Mouse (Mus musculus): Measurements from ENCODE around the gene Sdk1. TPM values are rescaled to one million over a fixed set of nuclear protein-coding genes. Genes with fewer than 3 reads are reported as not detected.
"Not testable (repeated sequence)": the region's sequence is repeated elsewhere in the genome, so short reads cannot be mapped to it uniquely, and the experiment has no call there.

Gene Sdk1
- polyA plus RNA-seq, 1 experiment from 2014 or later: 0.76 TPM

- 72% methylated on average over 4 of the region's 4 CpGs for WGBS
- Histone ChIP-seq H3K27ac (no peak overlapping the region), H3K27me3 (ENCODE audit: low read depth, poor library complexity, severe bottlenecking) (no peaks in the 10 kb centered on the region)
Observed at GRCm38 (mm10) chr5:141625401-141625800, 384.1 kb downstream of the Sdk1 start.

DNA sequence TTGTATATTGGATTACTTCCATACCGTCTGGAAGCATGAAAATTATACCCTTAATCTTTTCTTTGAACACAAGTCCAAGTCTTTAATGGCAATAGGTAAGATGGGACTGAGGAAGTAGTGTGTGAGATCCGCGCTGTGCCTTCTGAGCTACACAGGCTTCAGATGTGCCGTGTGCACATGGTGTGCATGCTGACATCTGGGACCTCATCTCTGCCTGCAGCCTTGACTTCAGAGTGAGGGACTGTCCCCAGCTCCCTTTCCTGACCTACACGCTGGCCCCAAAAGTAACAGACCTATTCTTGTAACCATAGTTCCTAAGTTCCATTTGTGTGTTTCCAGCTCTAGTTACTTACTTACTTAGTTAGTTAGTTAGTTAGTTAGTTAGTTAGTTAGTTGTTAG, 390.4 kb downstream of the Sdk1 start:
- H3K27ac ChIP-seq: no peak overlapping the region
- H3K36me3 ChIP-seq: no peaks in the 10 kb centered on the region
- peaks cover 7% of the 10 kb centered on the region; the same call in 1 of the 2 replicates for H3K4me1 ChIP-seq
- no peak overlapping the region for H3K4me3 ChIP-seq
- 86% methylated on average over 5 of the region's 5 CpGs for WGBS
- no peaks in the 10 kb centered on the region for H3K9me3 ChIP-seq (replicated peaks)
- no peak for DNase-seq (ENCODE audit: low spot score)
- H3K27me3 ChIP-seq (ENCODE audit: low read depth, poor library complexity, severe bottlenecking): no peaks in the 10 kb centered on the region

More at GRCm38 (mm10) chr5:141625401-141625800, 384.1 kb downstream of the Sdk1 start:
- no peak for DNase-seq (ENCODE audit: low spot score)
- H3K36me3 ChIP-seq: no peaks in the 10 kb centered on the region
- no peaks in the 10 kb centered on the region for H3K9me3 ChIP-seq (replicated peaks)
- 0 out of 2 replicates have a peak, but pooled peaks cover 7% of the 10 kb centered on the region for H3K4me1 ChIP-seq
- H3K4me3 ChIP-seq: no peak overlapping the region

GRCm38 (mm10) chr5:141633271-141633670, 392.0 kb downstream of the Sdk1 start:
- no peak for DNase-seq (ENCODE audit: low spot score)
- no peaks in the 10 kb centered on the region for H3K36me3 ChIP-seq
- peaks cover 7% of the 10 kb centered on the region; the same call in 1 of the 2 replicates for H3K4me1 ChIP-seq
- no peaks in the 10 kb centered on the region for H3K9me3 ChIP-seq (replicated peaks)
- 73% methylated on average over 4 of the region's 4 CpGs for WGBS
- H3K27ac ChIP-seq: no peak overlapping the region; the same call in 1 of the 2 replicates
- no peaks in the 10 kb centered on the region for H3K27me3 ChIP-seq (ENCODE audit: low read depth, poor library complexity, severe bottlenecking)
- H3K4me3 ChIP-seq: no peak overlapping the region

DNA sequence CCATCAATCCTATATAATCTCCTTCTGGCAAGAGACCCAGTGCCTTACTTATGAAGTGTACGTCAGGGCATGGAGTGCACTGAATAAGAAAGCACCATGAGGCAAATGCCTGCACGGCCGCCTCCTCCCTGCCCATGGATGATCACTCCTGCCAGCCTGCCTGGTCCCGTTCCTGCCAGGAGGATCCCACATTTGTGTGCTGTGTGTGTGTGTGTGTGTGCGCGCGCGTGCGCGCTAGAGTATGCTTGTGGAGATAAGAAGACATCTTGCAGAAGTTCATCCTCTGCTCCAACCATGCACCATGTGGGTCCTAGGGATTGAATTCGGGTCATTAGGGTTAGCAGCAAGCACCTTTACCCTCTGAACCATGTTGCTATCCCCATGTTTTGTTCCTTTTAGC, 395.1 kb downstream of the Sdk1 start:
- no peak for DNase-seq (ENCODE audit: low spot score)
- WGBS: 94% methylated on average over 11 of the region's 11 CpGs
- no peaks in the 10 kb centered on the region for H3K27me3 ChIP-seq (ENCODE audit: low read depth, poor library complexity, severe bottlenecking)
- peaks cover 7% of the 10 kb centered on the region; the same call in 1 of the 2 replicates for H3K4me1 ChIP-seq
- no peaks in the 10 kb centered on the region for H3K36me3 ChIP-seq
- no peak overlapping the region for H3K27ac ChIP-seq
- no peak overlapping the region for H3K4me3 ChIP-seq
- no peaks in the 10 kb centered on the region for H3K9me3 ChIP-seq (replicated peaks)

DNA sequence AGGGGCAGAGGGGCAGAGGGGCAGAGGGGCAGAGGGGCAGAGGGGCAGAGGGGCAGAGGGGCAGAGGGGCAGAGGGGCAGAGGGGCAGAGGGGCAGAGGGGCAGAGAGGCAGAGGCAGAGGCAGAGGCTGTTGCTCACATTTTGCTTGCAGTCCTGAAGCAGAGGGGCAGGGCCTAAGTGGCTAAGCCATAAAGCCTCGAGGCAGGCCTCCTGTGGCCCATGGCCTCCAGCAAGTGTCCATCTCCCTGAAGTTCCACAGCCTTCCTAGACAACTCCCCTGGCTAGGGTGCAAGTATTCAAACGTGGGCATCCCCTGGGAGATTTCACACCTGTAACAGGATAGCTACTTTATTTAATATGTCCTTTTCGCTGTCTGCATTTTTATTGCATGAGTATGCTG, 395.8 kb downstream of the Sdk1 start:
- not testable (repeated sequence) for H3K27me3 ChIP-seq (ENCODE audit: low read depth, poor library complexity, severe bottlenecking); H3K36me3 ChIP-seq; DNase-seq (ENCODE audit: low spot score); H3K4me3 ChIP-seq; H3K4me1 ChIP-seq; H3K9me3 ChIP-seq (replicated peaks); H3K27ac ChIP-seq
- WGBS: 70% methylated on average over 3 of the region's 3 CpGs

DNA sequence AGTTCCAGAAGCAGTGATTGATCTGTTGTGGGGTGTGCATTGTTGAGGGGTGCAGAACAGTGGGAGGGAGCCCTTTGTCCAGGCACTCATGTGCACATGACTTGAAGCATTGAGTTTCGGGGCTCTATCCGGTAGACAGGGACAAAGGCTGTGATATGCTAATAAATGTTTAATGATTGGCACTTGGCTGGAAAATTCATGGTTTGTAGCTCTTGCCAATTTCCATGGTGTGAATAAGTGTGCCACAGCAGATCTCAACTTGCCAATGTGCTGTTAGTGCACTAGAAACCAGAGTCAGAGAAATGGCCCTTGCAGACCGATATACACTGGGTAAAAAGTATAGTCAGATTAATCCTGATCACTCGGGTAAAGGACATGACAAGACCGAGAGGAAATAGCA, 404.4 kb downstream of the Sdk1 start:
- no peak overlapping the region for H3K27ac ChIP-seq
- H3K27me3 ChIP-seq (ENCODE audit: low read depth, poor library complexity, severe bottlenecking): no peaks in the 10 kb centered on the region
- 90% methylated on average over 5 of the region's 5 CpGs for WGBS
- H3K9me3 ChIP-seq (replicated peaks): no peaks in the 10 kb centered on the region
- H3K4me3 ChIP-seq: no peak overlapping the region
- no peak for DNase-seq (ENCODE audit: low spot score)
- H3K4me1 ChIP-seq: peaks cover 5% of the 10 kb centered on the region
- H3K36me3 ChIP-seq: no peaks in the 10 kb centered on the region

DNA sequence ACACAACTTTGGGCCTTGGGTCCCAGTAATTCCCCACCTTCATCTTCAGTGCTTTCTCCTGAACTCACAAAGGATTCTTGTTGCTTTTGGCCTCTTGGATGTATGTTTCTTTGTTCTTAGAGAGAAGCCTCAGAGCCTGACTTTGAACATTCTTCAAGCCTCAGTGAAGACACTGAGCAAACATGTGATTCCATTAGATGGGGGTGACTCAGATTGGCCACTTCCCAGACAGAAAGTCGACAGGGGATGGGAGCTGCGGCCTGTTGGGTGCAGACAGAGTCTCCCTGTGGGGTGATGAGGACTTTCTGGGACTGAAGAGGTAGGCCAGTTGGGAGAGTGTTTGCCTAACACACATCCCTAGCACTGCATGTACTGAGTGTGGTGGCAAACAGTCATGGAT, 405.3 kb downstream of the Sdk1 start:
- Histone ChIP-seq H3K9me3 (replicated peaks) (no peaks in the 10 kb centered on the region), H3K4me1 (peaks cover 5% of the 10 kb centered on the region), H3K36me3 (no peaks in the 10 kb centered on the region), H3K4me3 (no peak overlapping the region), H3K27me3 (ENCODE audit: low read depth, poor library complexity, severe bottlenecking) (no peaks in the 10 kb centered on the region), H3K27ac (no peak overlapping the region)
- 76% methylated on average over 2 of the region's 2 CpGs for WGBS
- DNase-seq (ENCODE audit: low spot score): no peak

GRCm38 (mm10) chr5:141649831-141650375, 408.6 kb downstream of the Sdk1 start:
- H3K27ac ChIP-seq: 0 out of 2 replicates have a peak overlapping the region, but pooled peaks have one; percentile 20
- no peaks in the 10 kb centered on the region for H3K27me3 ChIP-seq (ENCODE audit: low read depth, poor library complexity, severe bottlenecking)
- H3K4me3 ChIP-seq: no peak overlapping the region
- DNase-seq (ENCODE audit: low spot score): no peak
- peaks cover 5% of the 10 kb centered on the region for H3K4me1 ChIP-seq
- H3K9me3 ChIP-seq (replicated peaks): no peaks in the 10 kb centered on the region
- no peaks in the 10 kb centered on the region for H3K36me3 ChIP-seq
- 54% methylated on average over 6 of the region's 6 CpGs for WGBS

DNA sequence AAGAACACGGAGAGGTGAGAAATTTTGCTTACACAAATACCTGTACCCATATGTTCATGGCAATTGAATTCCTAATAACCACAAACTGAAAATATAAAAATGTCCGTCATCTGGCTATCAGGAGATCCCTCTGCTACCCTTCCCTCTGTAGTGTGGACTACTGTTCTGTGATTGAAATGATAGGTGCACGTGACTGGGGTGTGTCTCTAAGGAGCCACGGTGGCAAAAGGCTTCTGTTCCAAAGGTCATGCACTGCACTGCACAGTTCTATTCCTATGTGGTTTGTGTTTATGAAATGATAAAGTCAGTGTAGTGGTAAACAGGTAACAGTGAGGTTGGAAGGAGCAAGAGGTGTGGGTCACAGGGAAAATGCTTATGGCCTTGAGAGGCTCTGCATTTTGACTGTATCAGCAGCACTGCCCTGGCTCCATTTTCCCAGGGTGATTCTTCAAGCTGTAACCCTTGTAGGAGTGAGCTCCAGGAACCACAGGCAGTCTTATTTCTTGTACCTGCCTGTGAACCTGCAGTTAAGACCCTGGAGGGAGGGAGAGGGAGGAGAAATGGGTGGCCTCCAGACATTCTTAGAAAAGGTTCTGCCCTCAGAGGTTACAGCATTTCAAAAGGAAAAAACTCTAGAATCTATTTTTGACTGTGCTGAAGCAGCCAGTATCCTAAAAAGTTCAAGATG, 410.5 kb downstream of the Sdk1 start:
- WGBS: 89% methylated on average over 4 of the region's 4 CpGs
- no peak for DNase-seq (ENCODE audit: low spot score)
- Histone ChIP-seq H3K27ac (no peak overlapping the region), H3K4me1 (peaks cover 5% of the 10 kb centered on the region), H3K4me3 (no peak overlapping the region), H3K9me3 (replicated peaks) (no peaks in the 10 kb centered on the region), H3K36me3 (no peaks in the 10 kb centered on the region), H3K27me3 (ENCODE audit: low read depth, poor library complexity, severe bottlenecking) (no peaks in the 10 kb centered on the region)

DNA sequence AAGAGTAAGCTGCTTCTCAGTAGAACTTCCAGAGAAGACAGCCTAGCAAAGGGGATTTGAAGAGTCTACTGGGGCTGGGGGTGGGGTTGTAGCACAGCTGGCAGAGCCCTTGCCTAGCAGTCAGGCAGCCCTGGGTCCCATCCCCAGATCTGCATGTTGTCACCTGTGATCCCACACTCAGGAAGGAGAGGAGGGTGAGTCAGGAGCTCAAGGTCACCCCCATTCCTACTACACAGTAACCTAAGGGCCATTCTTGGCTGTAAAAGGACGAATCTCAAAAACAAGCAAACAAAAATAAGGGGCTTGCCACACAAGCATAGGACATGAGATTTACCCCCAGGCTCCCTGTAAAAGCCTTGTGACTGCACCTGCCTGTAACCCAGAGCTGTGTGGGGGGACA, 435.1 kb downstream of the Sdk1 start:
- DNase-seq (ENCODE audit: low spot score): no peak
- Histone ChIP-seq H3K4me3 (no peak overlapping the region), H3K27me3 (ENCODE audit: low read depth, poor library complexity, severe bottlenecking) (no peaks in the 10 kb centered on the region), H3K36me3 (no peaks in the 10 kb centered on the region), H3K9me3 (replicated peaks) (no peaks in the 10 kb centered on the region), H3K27ac (no peak overlapping the region), H3K4me1 (no peaks in the 10 kb centered on the region)
- 75% methylated on average over 1 of the region's 1 CpGs for WGBS

GRCm38 (mm10) chr5:141677034-141677433, 435.7 kb downstream of the Sdk1 start:
- Histone ChIP-seq H3K27ac (no peak overlapping the region), H3K27me3 (ENCODE audit: low read depth, poor library complexity, severe bottlenecking) (no peaks in the 10 kb centered on the region), H3K9me3 (replicated peaks) (no peaks in the 10 kb centered on the region), H3K36me3 (no peaks in the 10 kb centered on the region), H3K4me1 (no peaks in the 10 kb centered on the region), H3K4me3 (no peak overlapping the region)
- WGBS: 98% methylated on average over 1 of the region's 1 CpGs
- DNase-seq (ENCODE audit: low spot score): no peak

DNA sequence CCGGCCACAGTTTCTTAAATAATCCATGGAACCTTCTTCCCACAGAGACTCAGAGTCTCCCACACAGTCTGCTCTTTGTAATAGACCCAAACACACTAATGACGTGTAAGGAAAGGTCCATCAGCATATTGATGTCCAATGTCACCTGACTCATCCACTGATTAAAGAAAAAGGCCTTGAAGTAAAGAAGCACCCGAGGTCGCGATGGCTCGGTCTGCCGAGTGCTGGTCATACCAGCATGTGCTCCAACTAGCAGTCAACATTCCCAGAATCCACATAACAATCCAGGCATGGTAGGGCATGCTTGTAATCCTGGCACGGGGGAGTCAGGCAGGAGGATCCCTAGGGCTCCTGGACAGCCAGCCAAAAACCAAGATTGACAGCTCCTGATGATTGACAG, 436.6 kb downstream of the Sdk1 start:
- no peak for DNase-seq (ENCODE audit: low spot score)
- 91% methylated on average over 8 of the region's 8 CpGs for WGBS

GRCm38 (mm10) chr5:141686876-141687420, 445.7 kb downstream of the Sdk1 start:
- Histone ChIP-seq H3K27me3 (ENCODE audit: low read depth, poor library complexity, severe bottlenecking) (no peaks in the 10 kb centered on the region), H3K9me3 (replicated peaks) (no peaks in the 10 kb centered on the region), H3K4me3 (no peak overlapping the region), H3K4me1 (no peaks in the 10 kb centered on the region), H3K36me3 (no peaks in the 10 kb centered on the region), H3K27ac (no peak overlapping the region)
- WGBS: 78% methylated on average over 7 of the region's 7 CpGs
- DNase-seq (ENCODE audit: low spot score): no peak

More for the DNA sequence above, 436.6 kb downstream of the Sdk1 start:
- H3K4me3 ChIP-seq: no peak overlapping the region
- no peaks in the 10 kb centered on the region for H3K27me3 ChIP-seq (ENCODE audit: low read depth, poor library complexity, severe bottlenecking)
- H3K9me3 ChIP-seq (replicated peaks): no peaks in the 10 kb centered on the region
- H3K36me3 ChIP-seq: no peaks in the 10 kb centered on the region
- no peak overlapping the region for H3K27ac ChIP-seq
- no peaks in the 10 kb centered on the region for H3K4me1 ChIP-seq
